Mouse (Mus musculus) retina, embryonic 14.5 days (tissue): ENCODE measurements at regions not wholly inside any gene's neighbourhood (a gene's known extent, or its start where the extent isn't known, plus 50 kb on each side); places are given as distances from the start of the nearest gene placed in this dataset.

Experiments used
- DNase-seq: peaks from one replicate; pipeline ENCODE4 v3.0.0-alpha.2; 2015; ENCODE audit warnings: low spot score

DNA sequence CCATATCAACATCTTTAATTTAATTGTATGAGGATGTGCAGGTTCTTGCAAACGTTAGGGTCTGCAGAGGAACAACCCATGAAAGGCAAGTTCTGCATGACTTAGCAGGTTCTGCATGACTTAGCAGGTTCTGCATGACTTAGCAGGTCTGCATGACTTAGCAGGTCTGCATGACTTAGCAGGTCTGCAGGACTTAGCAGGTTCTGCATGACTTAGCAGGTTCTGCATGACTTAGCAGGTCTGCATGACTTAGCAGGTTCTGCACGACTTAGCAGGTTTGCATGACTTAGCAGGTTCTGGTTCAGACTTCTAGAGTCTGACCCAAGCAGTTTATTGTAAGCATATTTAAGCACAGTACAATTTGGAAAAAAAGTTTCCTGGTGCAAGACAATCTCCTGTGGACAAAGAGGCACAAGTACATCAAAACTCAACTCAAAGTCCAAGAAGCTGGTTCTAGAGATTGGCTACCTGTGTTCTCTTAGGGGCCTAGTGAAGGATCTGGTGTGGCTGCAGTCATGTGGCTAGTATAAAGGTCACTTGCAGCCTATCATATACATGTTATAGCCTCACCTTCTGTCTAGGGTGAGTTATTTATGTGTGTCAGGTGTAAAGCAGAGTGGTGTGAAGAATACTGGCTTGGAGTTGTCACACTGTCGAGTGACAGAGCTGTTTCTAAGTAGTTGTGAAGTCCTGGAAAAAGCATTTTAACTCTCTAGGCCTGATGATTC, 50.5 kb upstream of the Prdx6 start:
- DNase-seq: peak; percentile 39

DNA sequence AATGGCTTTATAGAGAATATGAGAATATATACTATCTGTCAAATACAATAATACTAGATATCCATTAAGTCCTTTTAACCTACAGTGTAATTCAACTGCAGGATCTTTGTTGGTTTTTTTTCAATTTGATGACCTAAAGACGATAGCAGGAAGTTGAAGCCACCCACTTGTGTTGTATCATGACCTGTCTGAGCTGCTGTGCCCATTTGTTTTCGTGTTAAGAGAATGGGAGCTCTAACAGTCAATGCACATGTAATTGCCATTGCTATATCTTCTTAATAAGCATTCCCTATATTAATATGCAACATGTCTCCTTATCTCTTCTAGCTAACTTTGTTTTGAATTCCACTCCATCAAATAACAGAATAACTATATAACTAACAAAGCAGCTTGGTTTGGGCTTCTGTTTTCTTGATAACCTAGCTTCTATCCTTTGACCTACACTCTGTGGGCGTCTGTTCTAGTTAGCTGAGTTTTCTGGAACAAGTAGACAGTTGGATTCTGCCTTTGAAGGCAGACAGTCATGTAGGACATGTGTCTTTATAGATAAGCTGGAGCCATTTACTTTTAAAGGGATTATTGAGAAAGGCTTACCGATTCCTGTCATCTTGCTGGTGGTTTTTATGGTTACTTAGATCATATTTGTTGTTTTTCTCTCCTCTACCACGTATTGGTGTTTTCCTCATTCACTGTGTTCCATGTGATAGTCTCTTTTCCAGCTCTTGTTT, 55.9 kb upstream of the Prdx6 start:
- DNase-seq: no peak

DNA sequence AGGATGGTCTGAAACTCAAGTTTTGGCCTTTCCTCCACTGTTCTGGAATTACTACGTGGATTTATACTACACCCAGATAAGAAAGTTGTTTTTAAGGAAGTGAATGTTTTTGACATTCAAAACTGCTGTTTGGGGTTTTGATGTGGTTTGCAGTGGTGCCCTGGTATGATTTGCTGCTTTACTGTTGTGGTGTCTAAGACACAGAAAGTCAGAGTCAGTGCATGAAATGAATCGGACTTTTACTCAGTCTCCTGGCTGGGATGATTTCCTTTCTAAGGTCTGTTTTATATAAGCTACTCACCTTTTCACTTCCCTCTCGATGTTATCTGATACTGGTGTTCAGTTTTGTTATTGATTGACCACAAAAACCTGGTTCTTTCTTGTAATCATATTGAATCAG, 58.2 kb upstream of the Prdx6 start:
- no peak for DNase-seq

DNA sequence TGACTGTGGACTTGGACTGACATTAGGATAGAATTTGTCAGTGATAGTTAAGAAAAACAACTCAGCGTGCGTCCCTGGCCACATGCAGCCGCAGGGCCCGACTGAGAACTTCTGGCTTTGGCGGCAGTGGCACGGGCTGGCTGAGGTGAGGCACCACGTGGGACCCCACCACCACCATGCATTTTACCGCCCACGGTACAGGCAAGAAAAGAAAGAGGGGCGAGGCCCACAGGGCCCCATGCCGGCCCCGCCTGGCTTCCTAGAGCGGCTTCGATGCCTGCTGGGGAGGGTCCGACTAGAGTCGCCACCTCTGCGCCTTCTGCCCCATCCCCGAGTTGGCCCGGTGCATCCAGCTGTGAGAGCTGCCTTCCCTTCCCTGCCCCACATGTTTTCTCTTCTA, 63.1 kb upstream of the Prdx6 start:
- DNase-seq: no peak

DNA sequence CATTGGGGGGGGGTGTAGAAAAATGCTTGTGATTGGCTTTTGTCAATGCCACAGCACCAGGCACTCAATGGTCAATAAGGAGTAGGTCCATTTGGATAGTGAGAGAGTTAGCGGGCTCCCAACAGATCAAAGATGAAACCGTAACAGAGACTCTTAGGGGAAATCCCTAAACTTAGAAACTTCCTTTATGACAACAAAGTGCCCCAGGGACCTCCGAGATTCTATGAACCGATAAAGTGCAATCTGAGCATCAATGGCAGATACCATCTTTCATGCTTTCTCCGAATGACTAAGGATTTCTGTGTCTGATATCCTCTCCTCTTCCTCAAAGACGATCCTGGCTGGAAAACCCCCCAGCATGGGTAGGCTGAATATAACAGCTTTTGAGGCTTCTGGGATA, 70.7 kb upstream of the Prdx6 start:
- no peak for DNase-seq

DNA sequence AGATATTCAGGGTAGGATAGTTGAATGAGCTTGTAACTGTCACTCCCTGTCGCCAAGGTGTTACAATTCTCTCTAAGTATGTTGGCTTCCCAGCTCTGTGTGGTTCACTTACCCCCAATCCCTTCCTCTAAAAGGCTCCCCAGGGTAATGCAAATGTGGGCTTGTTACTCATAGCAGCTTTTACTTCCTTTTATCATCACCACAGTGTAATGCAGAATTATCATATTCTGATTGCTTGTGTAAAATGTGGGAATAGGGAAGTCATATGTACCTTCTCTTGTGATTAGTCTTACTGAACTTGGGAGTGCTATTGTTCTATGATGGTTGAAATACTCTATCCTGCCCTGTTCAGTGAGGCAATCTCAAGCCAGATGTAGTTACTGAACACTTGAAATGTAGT, 66.0 kb upstream of the Tnfsf4 start:
- no peak for DNase-seq

DNA sequence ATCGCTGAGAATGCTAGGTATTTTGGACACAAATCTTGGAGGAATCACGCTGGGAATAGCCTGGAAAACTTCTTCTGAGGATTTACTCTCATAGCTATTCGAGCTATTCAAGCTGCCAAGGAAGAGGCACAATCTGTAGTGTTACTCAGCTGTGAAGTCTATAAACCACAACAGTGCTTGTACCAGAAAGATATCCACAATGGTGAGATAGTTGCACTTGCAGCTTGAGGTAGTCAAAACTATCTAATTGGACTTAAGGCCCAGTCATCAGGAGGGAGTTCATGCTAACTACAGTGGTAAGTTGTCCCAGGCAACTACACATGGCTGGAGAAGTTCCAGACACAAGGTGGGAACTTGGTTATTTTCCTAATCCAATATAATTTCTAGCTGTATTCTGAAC, 62.1 kb upstream of the Tnfsf4 start:
- no peak for DNase-seq

DNA sequence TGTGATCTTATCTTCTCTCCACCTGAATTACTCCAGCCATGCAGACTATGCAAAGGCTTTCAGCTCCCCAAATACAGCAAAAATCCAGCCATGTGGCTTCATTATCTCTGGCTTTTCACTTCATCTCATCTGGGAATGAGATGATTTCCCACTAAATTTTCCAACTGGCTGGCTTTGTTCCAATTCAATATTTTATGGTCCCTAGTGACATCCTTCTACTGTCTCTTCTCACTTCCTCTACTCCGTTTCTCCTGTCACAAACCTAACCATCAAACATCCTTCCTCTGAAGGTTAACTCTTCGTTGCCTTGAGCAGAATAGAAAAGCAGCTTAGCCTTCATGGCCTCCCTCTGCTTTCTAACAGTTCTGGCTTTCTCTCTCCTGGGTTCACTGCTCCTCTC, 50.1 kb upstream of the Tnfsf4 start:
- peak; percentile 38 for DNase-seq
